Mouse (Mus musculus): ENCODE data around the gene Xpr1. TPM values are rescaled to one million over a fixed set of nuclear protein-coding genes. Genes with fewer than 3 reads are reported as not detected.
A peak's percentile ranks its signal among the peaks of the same experiment; 100 is the strongest.

The Xpr1 gene
- total RNA-seq (2014; rRNA removed; ENCODE audit: low replicate concordance) (29.1 and 35.8 TPM in 2 replicates), polyA plus RNA-seq (2015; fragmentation: Nextera tagmentation; extraction: Ambion mirVana) (5.0 and 5.1 TPM in 2 replicates)

DNA sequence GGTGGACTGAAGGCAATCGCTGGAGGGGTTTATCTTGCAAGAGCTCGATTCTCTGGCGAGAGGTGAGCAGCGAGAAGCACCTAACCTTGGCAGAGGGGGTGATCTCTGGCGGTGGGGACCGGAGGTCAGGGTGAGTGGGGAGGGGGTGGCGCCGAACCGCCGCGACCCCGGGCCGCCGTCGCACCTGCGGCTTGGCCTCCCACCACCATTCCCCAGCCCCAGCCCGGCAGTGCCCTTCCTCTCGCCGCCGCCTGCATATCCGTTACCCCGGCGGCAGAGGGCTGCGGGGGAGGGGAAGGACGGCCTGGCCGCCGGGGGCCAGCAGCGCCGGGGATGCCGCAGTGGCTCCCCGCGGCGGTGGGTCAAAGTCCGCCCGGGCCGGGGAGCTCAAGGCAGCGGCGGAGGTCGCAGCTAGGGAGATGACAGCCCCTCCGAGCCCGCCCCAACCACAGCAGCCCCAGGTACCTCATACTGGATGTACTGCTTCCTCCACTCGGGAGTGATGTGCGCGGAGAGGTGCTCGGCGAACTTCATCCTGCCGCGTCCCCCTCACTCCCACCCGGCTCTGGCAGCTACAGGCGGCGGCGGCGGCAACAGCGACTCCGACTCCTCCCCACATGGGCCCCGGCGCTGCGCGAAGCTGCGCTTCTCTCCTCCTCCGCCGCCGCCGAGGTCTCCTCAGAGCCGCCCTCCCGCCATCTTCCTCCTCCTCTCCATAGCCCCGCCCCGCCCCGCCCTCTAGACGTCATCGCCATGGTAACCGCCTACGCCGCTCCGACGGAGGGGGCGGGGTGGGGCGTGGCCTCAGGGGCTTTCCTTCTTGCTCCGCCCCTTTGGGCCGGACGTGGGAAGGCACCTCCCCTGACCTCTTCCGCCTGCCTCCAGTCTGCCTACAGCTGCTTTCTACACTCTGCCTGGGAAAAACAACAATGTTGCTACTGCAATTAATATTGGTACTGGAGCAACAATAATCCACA, at the start of gene Xpr1:
Gene Xpr1 (minus strand): TSS at position 715 of the 977 bp plus-strand sequence.
- peak; percentile 28; the same call in 1 of the 2 replicates for TF ChIP-seq EP300 (IDR thresholded peaks at IDR 0.05; ENCODE audit: low read depth)
- TF ChIP-seq CTCF (IDR thresholded peaks at IDR 0.05; ENCODE audit: low read depth) = no peak
- Histone ChIP-seq H3K4me2 (ENCODE audit: low read depth, low read length) (peak within 1 kb of the TSS; percentile 85), H3K27ac (ENCODE audit: low read depth) (peak within 1 kb of the TSS; percentile 88), H3K4me1 (ENCODE audit: control insufficient read depth, insufficient read depth) (peaks cover 5% of the 10 kb centered on the region; the same call in 1 of the 2 replicates), H3K27me3 (ENCODE audit: control insufficient read depth, insufficient read depth, low read length) (no peaks in the 10 kb centered on the region), H3K9me3 (replicated peaks; ENCODE audit: control insufficient read depth, low read length) (no peaks in the 10 kb centered on the region), H3K4me3 (ENCODE audit: low read depth, low read length) (peak within 1 kb of the TSS; percentile 87), H3K36me3 (replicated peaks; ENCODE audit: control insufficient read depth, insufficient read depth, low read length) (no peaks in the 10 kb centered on the region), H3K9ac (replicated peaks; ENCODE audit: low read depth, low read length) (peak within 1 kb of the TSS; percentile 75)
- WGBS = under 1% methylated on average over 79 of the region's 82 CpGs
- DNase-seq (ENCODE audit: low spot score) = peak; percentile 96
- peak; percentile 98 for ATAC-seq (ENCODE audit: insufficient read depth, low read depth)

DNA sequence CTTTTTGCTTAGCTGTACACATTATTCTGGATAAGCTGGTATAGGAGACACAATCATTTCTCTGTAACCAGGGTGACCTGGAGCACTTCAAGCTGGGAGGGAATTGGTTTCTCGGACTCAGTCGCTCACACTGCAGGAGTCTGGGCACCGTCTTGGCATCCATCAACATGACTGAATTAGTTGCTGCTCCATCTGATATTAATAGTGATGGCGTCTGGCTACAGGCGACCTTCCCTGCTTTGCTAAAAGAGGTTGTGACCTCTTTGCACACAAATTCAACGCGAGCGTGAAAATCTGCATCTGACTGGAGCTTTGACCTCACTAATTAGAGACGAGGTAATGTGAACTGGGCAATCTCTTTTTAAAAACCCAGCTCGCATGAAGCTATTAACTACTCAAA, 46.2 kb upstream of the Xpr1 start:
- TF ChIP-seq CTCF (IDR thresholded peaks at IDR 0.05; ENCODE audit: low read depth) (no peak), EP300 (IDR thresholded peaks at IDR 0.05; ENCODE audit: low read depth) (no peak)
- WGBS = 80% methylated on average over 10 of the region's 10 CpGs
- H3K36me3 ChIP-seq (replicated peaks; ENCODE audit: control insufficient read depth, insufficient read depth, low read length) = no peaks in the 10 kb centered on the region
- no peak overlapping the region for H3K4me3 ChIP-seq (ENCODE audit: low read depth, low read length)
- ATAC-seq (ENCODE audit: insufficient read depth, low read depth) (no peak), DNase-seq (ENCODE audit: low spot score) (no peak)
- H3K9ac ChIP-seq (replicated peaks; ENCODE audit: low read depth, low read length) = no peak overlapping the region
- H3K4me2 ChIP-seq (ENCODE audit: low read depth, low read length) = no peak overlapping the region
- no peaks in the 10 kb centered on the region for H3K27me3 ChIP-seq (ENCODE audit: control insufficient read depth, insufficient read depth, low read length)
- no peaks in the 10 kb centered on the region for H3K9me3 ChIP-seq (replicated peaks; ENCODE audit: control insufficient read depth, low read length)
- no peaks in the 10 kb centered on the region for H3K4me1 ChIP-seq (ENCODE audit: control insufficient read depth, insufficient read depth)
- no peak overlapping the region for H3K27ac ChIP-seq (ENCODE audit: low read depth)

DNA sequence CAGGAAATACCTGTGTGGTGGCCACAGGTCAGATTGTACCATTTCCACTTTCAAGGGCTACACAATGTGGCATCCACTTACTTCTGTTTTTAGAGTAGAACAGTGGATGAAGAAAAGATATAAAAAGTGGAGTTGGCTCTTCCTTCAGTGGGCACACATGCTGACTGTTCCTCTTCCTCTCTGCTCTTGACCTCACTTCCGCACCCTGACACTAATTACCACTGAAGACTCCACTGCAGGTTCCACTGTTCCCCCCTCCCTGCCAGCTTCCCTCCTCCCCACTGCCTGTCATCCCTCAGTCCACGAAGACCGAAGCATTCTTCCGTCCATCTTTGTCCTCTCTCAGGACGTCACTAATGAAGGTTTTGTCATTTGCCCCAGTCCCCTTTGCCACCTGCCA, 45.4 kb upstream of the Xpr1 start:
- 82% methylated on average over 5 of the region's 5 CpGs for WGBS
- H3K36me3 ChIP-seq (replicated peaks; ENCODE audit: control insufficient read depth, insufficient read depth, low read length) = no peaks in the 10 kb centered on the region
- TF ChIP-seq EP300 (IDR thresholded peaks at IDR 0.05; ENCODE audit: low read depth) (no peak), CTCF (IDR thresholded peaks at IDR 0.05; ENCODE audit: low read depth) (no peak)

DNA sequence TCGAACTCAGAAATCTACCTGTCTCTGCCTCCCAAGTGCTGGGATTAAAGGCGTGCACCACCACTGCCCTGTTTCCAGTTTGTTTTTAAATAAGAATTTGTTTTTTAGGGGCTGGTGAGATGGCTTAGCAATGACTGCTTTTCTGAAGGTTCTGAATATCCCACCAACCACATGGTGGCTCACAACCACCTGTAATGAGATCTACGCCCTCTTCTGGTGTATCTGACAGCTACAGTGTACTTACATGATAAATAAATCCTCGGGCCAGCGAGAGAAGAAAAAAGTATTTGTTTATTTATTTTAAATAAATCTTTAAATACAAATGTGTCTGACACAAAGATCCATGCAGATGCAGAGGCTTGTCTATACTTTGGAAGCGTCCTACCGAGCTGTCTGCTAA, 40.3 kb upstream of the Xpr1 start:
- Histone ChIP-seq H3K27ac (ENCODE audit: low read depth) (no peak overlapping the region), H3K4me3 (ENCODE audit: low read depth, low read length) (no peak overlapping the region), H3K27me3 (ENCODE audit: control insufficient read depth, insufficient read depth, low read length) (no peaks in the 10 kb centered on the region), H3K4me2 (ENCODE audit: low read depth, low read length) (no peak overlapping the region), H3K4me1 (ENCODE audit: control insufficient read depth, insufficient read depth) (no peaks in the 10 kb centered on the region), H3K9me3 (replicated peaks; ENCODE audit: control insufficient read depth, low read length) (no peaks in the 10 kb centered on the region), H3K36me3 (replicated peaks; ENCODE audit: control insufficient read depth, insufficient read depth, low read length) (no peaks in the 10 kb centered on the region), H3K9ac (replicated peaks; ENCODE audit: low read depth, low read length) (no peak overlapping the region)
- TF ChIP-seq CTCF (IDR thresholded peaks at IDR 0.05; ENCODE audit: low read depth) (peak; percentile 31; the same call in 1 of the 2 replicates), EP300 (IDR thresholded peaks at IDR 0.05; ENCODE audit: low read depth) (no peak)
- 79% methylated on average over 7 of the region's 7 CpGs for WGBS
- DNase-seq (ENCODE audit: low spot score) (no peak), ATAC-seq (ENCODE audit: insufficient read depth, low read depth) (no peak)

More for the DNA sequence above, 45.4 kb upstream of the Xpr1 start:
- no peak overlapping the region for H3K4me3 ChIP-seq (ENCODE audit: low read depth, low read length)
- no peak overlapping the region for H3K27ac ChIP-seq (ENCODE audit: low read depth)
- no peak overlapping the region for H3K9ac ChIP-seq (replicated peaks; ENCODE audit: low read depth, low read length)
- DNase-seq (ENCODE audit: low spot score) (no peak), ATAC-seq (ENCODE audit: insufficient read depth, low read depth) (no peak)
- no peak overlapping the region for H3K4me2 ChIP-seq (ENCODE audit: low read depth, low read length)
- no peaks in the 10 kb centered on the region for H3K4me1 ChIP-seq (ENCODE audit: control insufficient read depth, insufficient read depth)
- H3K27me3 ChIP-seq (ENCODE audit: control insufficient read depth, insufficient read depth, low read length) = no peaks in the 10 kb centered on the region
- H3K9me3 ChIP-seq (replicated peaks; ENCODE audit: control insufficient read depth, low read length) = no peaks in the 10 kb centered on the region

DNA sequence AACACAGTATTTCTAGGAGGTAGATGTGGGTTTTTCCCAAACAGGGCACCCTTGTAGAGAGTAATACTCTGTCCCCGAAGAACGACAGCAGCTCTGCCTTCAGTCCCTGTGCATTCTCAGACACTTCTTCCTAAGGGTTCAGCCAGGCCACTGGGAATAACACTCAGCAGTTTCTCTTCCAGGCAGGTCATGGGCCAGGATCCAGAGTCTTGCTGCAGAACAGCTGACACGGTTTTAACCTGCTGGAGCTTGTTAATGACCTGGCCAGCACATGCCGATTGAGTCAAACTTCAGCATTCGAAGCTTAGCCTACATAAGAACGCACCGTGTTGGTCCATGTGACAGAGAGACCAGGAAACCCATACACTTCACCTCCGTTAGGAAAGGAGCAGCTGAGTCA, 36.0 kb upstream of the Xpr1 start:
- DNase-seq (ENCODE audit: low spot score) = no peak
- ATAC-seq (ENCODE audit: insufficient read depth, low read depth) = no peak

More for the DNA sequence above, 36.0 kb upstream of the Xpr1 start:
- Histone ChIP-seq H3K4me2 (ENCODE audit: low read depth, low read length) (no peak overlapping the region), H3K4me3 (ENCODE audit: low read depth, low read length) (no peak overlapping the region), H3K9me3 (replicated peaks; ENCODE audit: control insufficient read depth, low read length) (no peaks in the 10 kb centered on the region), H3K36me3 (replicated peaks; ENCODE audit: control insufficient read depth, insufficient read depth, low read length) (no peaks in the 10 kb centered on the region), H3K9ac (replicated peaks; ENCODE audit: low read depth, low read length) (no peak overlapping the region), H3K27ac (ENCODE audit: low read depth) (no peak overlapping the region), H3K4me1 (ENCODE audit: control insufficient read depth, insufficient read depth) (no peaks in the 10 kb centered on the region), H3K27me3 (ENCODE audit: control insufficient read depth, insufficient read depth, low read length) (no peaks in the 10 kb centered on the region)
- TF ChIP-seq EP300 (IDR thresholded peaks at IDR 0.05; ENCODE audit: low read depth) (no peak), CTCF (IDR thresholded peaks at IDR 0.05; ENCODE audit: low read depth) (no peak)
- WGBS = 70% methylated on average over 8 of the region's 8 CpGs

All from heart, postnatal 0 days (tissue).